Mouse (Mus musculus) heart, adult 2 months (tissue): ENCODE results near the gene Fstl1. TPM values are rescaled to one million over a fixed set of nuclear protein-coding genes. Genes with fewer than 3 reads are reported as not detected.

Experiments
- DNase-seq, 2 experiments: peaks; one replicate each; pipeline ENCODE4 v3.0.0; 2021
- H3K27ac ChIP-seq: fragments of 200-600 bp; 2 replicates; pipeline ENCODE4 v1.8.1; 2022
- H3K27me3 ChIP-seq: fragments of 200-500 bp; 2 replicates; pipeline ENCODE4 v1.6.1; 2012; ENCODE audit warnings: mild to moderate bottlenecking, low read length, inconsistent platforms, mixed read lengths; ENCODE audit not compliant: control insufficient read depth, insufficient read depth
- H3K36me3 ChIP-seq: fragments of 200-500 bp; 2 replicates; pipeline ENCODE4 v1.6.1; 2012; ENCODE audit warnings: low read length, inconsistent platforms; ENCODE audit not compliant: control insufficient read depth, insufficient read depth
- H3K4me1 ChIP-seq: fragments of 200-500 bp; 2 replicates; pipeline ENCODE4 v1.6.1; 2011; ENCODE audit warnings: low read length; ENCODE audit not compliant: control insufficient read depth, insufficient read depth
- H3K4me3 ChIP-seq: fragments of 200-600 bp; 2 replicates; pipeline ENCODE4 v1.8.1; 2022
- H3K79me2 ChIP-seq: fragments of 200-500 bp; replicated peaks from 2 replicates; pipeline ENCODE4 v1.6.1; 2012; ENCODE audit warnings: mild to moderate bottlenecking, inconsistent platforms, low read length, moderate library complexity, mixed read lengths; ENCODE audit not compliant: control insufficient read depth, insufficient read depth
- H3K9ac ChIP-seq: fragments of 200-500 bp; 2 replicates; pipeline ENCODE4 v1.6.1; 2012; ENCODE audit warnings: low read depth, mild to moderate bottlenecking, control low read depth, inconsistent platforms, low read length, mixed read lengths
- CTCF ChIP-seq: fragments of 200-600 bp; IDR thresholded peaks from 2 replicates; pipeline ENCODE4 v1.8.1; 2022; ENCODE audit warnings: antibody characterized with exemption, mild to moderate bottlenecking, moderate library complexity
- EP300 ChIP-seq: fragments of 200-500 bp; IDR thresholded peaks from 2 replicates; pipeline ENCODE4 v1.6.1; 2011; ENCODE audit warnings: low read depth, low read length, control low read depth; ENCODE audit not compliant: insufficient read depth
- POLR2A ChIP-seq: fragments of 200-500 bp; IDR thresholded peaks from 2 replicates; pipeline ENCODE4 v1.6.1; 2011; ENCODE audit warnings: mild to moderate bottlenecking, low read depth, low read length, control low read depth; ENCODE audit not compliant: insufficient read depth
- WGBS: fragments of 180-500 bp; shearing (Covaris S2); methylation state at CpG from one replicate; pipeline ENCODE4 v1.1.7; 2018; 5-methylcytosine and 5-hydroxymethylcytosine counted together
- intact Hi-C: fragments of 180-260 bp; cut with DNase I; formaldehyde crosslinking; loops from one replicate; pipeline ENCODE4 v1.15.1; 2025
- polyA plus RNA-seq: library from polyadenylated mRNA; depleted of rRNA; stranded (reverse); fragments of >200 nt; gene quantifications from 2 replicates; pipeline ENCODE4 v1.2.3, GENCODE M21; 2012
- total RNA-seq, 2 experiments: library from RNA; stranded (reverse); gene quantifications; 2 replicates each; pipeline ENCODE4 v1.2.3; 2021

Fstl1 gene
- total and polyA plus RNA-seq, 3 experiments, result 39.7 to 57.6 (median 43.6) TPM

GRCm38 (mm10) chr16:37757223-37757622 is 19.4 kb upstream of the Fstl1 start:
- DNase-seq, result no peak
- H3K36me3 ChIP-seq, result peaks cover 4% of the 10 kb centered on the region; the same call in 1 of the 2 replicates
- peaks cover 2% of the 10 kb centered on the region for H3K4me1 ChIP-seq
- intact Hi-C loops, result no loop called here
- WGBS, result 65% methylated on average over 2 of the region's 2 CpGs
- H3K79me2 ChIP-seq, result no peaks in the 10 kb centered on the region
- H3K9ac ChIP-seq, result no peak overlapping the region
- peak overlapping the region; percentile 51 for H3K27ac ChIP-seq
- no peak overlapping the region for H3K4me3 ChIP-seq
- TF ChIP-seq EP300 (no peak), POLR2A (no peak), CTCF (no peak)
- H3K27me3 ChIP-seq, result no peaks in the 10 kb centered on the region

- 78% methylated on average over 5 of the region's 5 CpGs for WGBS
- intact Hi-C loops, result no loop called here
- Histone ChIP-seq H3K36me3 (no peaks in the 10 kb centered on the region), H3K4me3 (no peak overlapping the region), H3K27me3 (no peaks in the 10 kb centered on the region), H3K9ac (no peak overlapping the region), H3K27ac (no peak overlapping the region), H3K4me1 (no peaks in the 10 kb centered on the region), H3K79me2 (no peaks in the 10 kb centered on the region)
- DNase-seq, result no peak
- TF ChIP-seq CTCF (no peak), POLR2A (no peak), EP300 (no peak)
Observed at GRCm38 (mm10) chr16:37763797-37764196, 12.9 kb upstream of the Fstl1 start.

- Histone ChIP-seq H3K79me2 (no peaks in the 10 kb centered on the region), H3K9ac (peak overlapping the region; percentile 89), H3K27me3 (no peaks in the 10 kb centered on the region), H3K4me3 (peak overlapping the region; percentile 61), H3K4me1 (peaks cover 7% of the 10 kb centered on the region), H3K27ac (no peak overlapping the region; the same call in 1 of the 2 replicates), H3K36me3 (no peaks in the 10 kb centered on the region)
- TF ChIP-seq POLR2A (no peak), EP300 (no peak), CTCF (no peak)
- DNase-seq, result no peak
- intact Hi-C loops, result no loop called here
- 34% methylated on average over 14 of the region's 14 CpGs for WGBS
Observed at GRCm38 (mm10) chr16:37776166-37776859, 360 bp upstream of the Fstl1 start.

- Histone ChIP-seq H3K27me3 (no peaks in the 10 kb centered on the region), H3K4me1 (peaks cover 8% of the 10 kb centered on the region), H3K4me3 (peak overlapping the region; percentile 61), H3K9ac (no peak overlapping the region), H3K36me3 (no peaks in the 10 kb centered on the region), H3K79me2 (no peaks in the 10 kb centered on the region), H3K27ac (peak overlapping the region; percentile 81)
- TF ChIP-seq CTCF, result no peak
- TF ChIP-seq EP300, result no peak
- no peak for TF ChIP-seq POLR2A
- no peak for DNase-seq
- intact Hi-C loops, result no loop called here
- 45% methylated on average over 4 of the region's 4 CpGs for WGBS
Observed at GRCm38 (mm10) chr16:37777796-37778475, 1.3 kb downstream of the Fstl1 start.

DNA sequence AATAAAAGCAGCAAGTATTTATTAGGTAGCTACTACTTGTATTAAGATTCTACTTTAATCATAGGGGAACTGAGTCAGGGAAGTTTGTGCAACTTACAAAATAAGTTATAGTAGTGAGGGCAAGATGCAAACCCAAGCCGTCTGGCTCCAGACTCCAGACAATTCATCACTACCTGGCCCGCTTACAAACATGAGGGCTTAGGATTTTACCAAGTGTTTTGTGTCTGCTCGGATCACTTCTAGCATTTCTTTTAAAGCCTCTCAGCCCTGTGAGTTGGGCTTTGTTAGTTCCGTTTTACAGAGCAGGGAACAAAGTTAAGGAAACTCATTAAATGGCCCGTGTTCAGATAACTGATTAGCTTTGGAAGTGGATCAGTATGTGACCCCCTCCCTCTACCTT is 1.9 kb downstream of the Fstl1 start:
- H3K36me3 ChIP-seq, result peaks cover 2% of the 10 kb centered on the region
- peak overlapping the region; percentile 27 for H3K4me3 ChIP-seq
- H3K79me2 ChIP-seq, result no peaks in the 10 kb centered on the region
- 0 out of 2 replicates have a peak overlapping the region, but pooled peaks have one; percentile 19 for H3K9ac ChIP-seq
- peak overlapping the region; percentile 56; the same call in 1 of the 2 replicates for H3K27ac ChIP-seq
- H3K27me3 ChIP-seq, result no peaks in the 10 kb centered on the region
- intact Hi-C loops, result no loop called here
- DNase-seq, result no peak
- WGBS, result 58% methylated on average over 5 of the region's 5 CpGs
- no peak for TF ChIP-seq EP300
- no peak for TF ChIP-seq POLR2A
- no peak for TF ChIP-seq CTCF
- peaks cover 8% of the 10 kb centered on the region for H3K4me1 ChIP-seq

DNA sequence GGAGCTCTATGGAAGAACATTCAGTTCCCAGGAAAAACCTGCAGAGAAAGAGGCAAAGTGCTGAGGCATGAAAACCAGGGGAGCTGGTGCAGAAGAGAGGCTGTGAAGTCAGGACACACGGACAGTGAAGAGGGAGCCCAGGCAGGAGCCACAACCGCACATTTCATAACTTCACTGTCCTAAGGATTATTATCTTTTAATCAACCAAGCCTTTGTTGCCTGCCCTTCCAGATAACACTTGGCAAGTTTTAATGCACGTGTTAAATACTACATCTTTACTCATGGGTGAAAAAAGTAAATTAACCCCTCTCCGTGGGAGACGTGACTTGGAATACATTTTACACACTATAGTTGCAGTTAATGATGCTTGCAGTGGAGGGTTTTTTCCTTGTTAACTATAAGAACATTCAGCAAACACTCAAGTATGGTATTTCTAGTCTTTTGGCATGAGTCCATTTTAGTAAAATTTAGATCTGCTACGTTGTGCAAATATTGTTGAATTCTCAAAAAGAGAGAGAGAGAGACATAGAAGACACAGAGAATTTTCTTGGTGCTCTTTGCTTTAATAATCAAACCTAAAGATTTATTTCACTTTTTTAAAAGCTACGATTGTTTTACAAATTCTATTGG is 3.1 kb downstream of the Fstl1 start:
- Histone ChIP-seq H3K27ac (peak overlapping the region; percentile 56), H3K27me3 (no peaks in the 10 kb centered on the region), H3K9ac (peak overlapping the region; percentile 39; the same call in 1 of the 2 replicates), H3K79me2 (no peaks in the 10 kb centered on the region), H3K36me3 (peaks cover 2% of the 10 kb centered on the region), H3K4me1 (peaks cover 8% of the 10 kb centered on the region), H3K4me3 (no peak overlapping the region)
- 72% methylated on average over 7 of the region's 7 CpGs for WGBS
- TF ChIP-seq CTCF (no peak), EP300 (no peak), POLR2A (no peak)
- DNase-seq, result no peak
- intact Hi-C loops, result no loop called here
